ENCODE assay signal across 10 mouse cellular contexts in genomic region chr1:171441466-171442412, GRCm38 (mm10). TPM values are rescaled to one million over a fixed set of nuclear protein-coding genes. Genes with fewer than 3 reads are reported as not detected.
DNase-seq lines count a peak whose midpoint lies in the region; ATAC-seq lines count a peak whose summit lies in the region.
"Had no signal": no experiment of that assay in that cellular context is flagged by ENCODE, and none has a peak within 500 bp of the region (broad histone marks: within the 10 kb centered on the region; RNA-seq: fewer than 3 reads in every experiment).

No protein-coding gene starts in this region.

- H3K27me3 ChIP-seq in heart, embryonic 12.5 days (replicated peaks): no peaks in the 10 kb centered on the region

- WGBS in heart, embryonic 12.5 days: 37% methylated on average over 7 of the region's 7 CpGs

- peak overlapping the region; percentile 86 for H3K27ac ChIP-seq in heart, embryonic 12.5 days (ENCODE audit: poor library complexity, severe bottlenecking)
- H3K27ac ChIP-seq: neural tube, embryonic 12.5 days had no signal

- intact Hi-C loops in heart, postnatal 14 days (cut with DNase I): no loop called here

- H3K4me1 ChIP-seq in heart, embryonic 12.5 days (replicated peaks): peaks cover 54% of the 10 kb centered on the region

- no peak overlapping the region for H3K4me3 ChIP-seq in heart, embryonic 12.5 days
- H3K4me3 ChIP-seq: neural tube, embryonic 12.5 days had no signal

- peaks cover 5% of the 10 kb centered on the region for H3K9me3 ChIP-seq in heart, embryonic 12.5 days (replicated peaks)

- H3K4me2 ChIP-seq in heart, embryonic 12.5 days: peak overlapping the region; percentile 69
- H3K4me2 ChIP-seq: neural tube, embryonic 12.5 days had no signal

- peaks cover 4% of the 10 kb centered on the region; the same call in 1 of the 2 replicates for H3K36me3 ChIP-seq in heart, embryonic 12.5 days
- H3K36me3 ChIP-seq: neural tube, embryonic 12.5 days had no signal

- 0 out of 2 replicates have a peak overlapping the region, but pooled peaks have one; percentile 40 for H3K9ac ChIP-seq in heart, embryonic 12.5 days
- H3K9ac ChIP-seq: neural tube, embryonic 12.5 days had no signal

- DNase-seq in heart, postnatal 14 days: no peak
- DNase-seq in kidney, postnatal 4 days: peak; percentile 45 to 67
- DNase-seq in mesoderm, embryonic 11.5 days (ENCODE audit: low read depth, low spot score): peak; percentile 31
- no peak for DNase-seq in layer of hippocampus, postnatal 10 days (ENCODE audit: low spot score in 2 of 2)
- DNase-seq in layer of hippocampus, adult 9-11 months: no peak
- DNase-seq in right cerebral cortex, postnatal 36 days (ENCODE audit: low spot score in 2 of 2): no peak

- 0 out of 2 replicates have a peak, but pooled peaks have one; percentile 37 for ATAC-seq in heart, embryonic 12.5 days (ENCODE audit: insufficient number of reproducible peaks, low FRiP score)
- peak; percentile 42 for ATAC-seq in common myeloid progenitor, adult 5-6 weeks (replicated peaks; ENCODE audit: low read depth, poor library complexity, severe bottlenecking)
- ATAC-seq: forebrain, embryonic 16.5 days had no signal

RNA-seq across cellular contexts. Expression of gene F11r, which starts 4.4 kb away (rescaled TPM):
- polyA plus RNA-seq in heart, embryonic 12.5 days (2016; fragmentation: Nextera tagmentation; extraction: Ambion mirVana): 70.7 and 71.0 TPM in 2 replicates
- total RNA-seq in heart, postnatal 14 days (2021): 10 to 100 TPM; 46.3 to 48.9 TPM
- total RNA-seq in common myeloid progenitor, adult 5-6 weeks (2017): 1.1 and 5.4 TPM in 2 replicates
- 1 to 10 TPM; 5.5 to 7.8 TPM for total RNA-seq in layer of hippocampus, postnatal 10 days (2021)

RNA-seq across cellular contexts. Expression of gene Tstd1, which starts 23.1 kb away (rescaled TPM):
- 1.9 and 3.6 TPM in 2 replicates for polyA plus RNA-seq in heart, embryonic 12.5 days (2016; fragmentation: Nextera tagmentation; extraction: Ambion mirVana)
- total RNA-seq in heart, postnatal 14 days (2021): 1 to 10 TPM; 2.2 to 2.5 TPM
- 0.18 and 1.2 TPM in 2 replicates for total RNA-seq in common myeloid progenitor, adult 5-6 weeks (2017)
- 1 to 10 TPM; 2.1 to 3.5 TPM for total RNA-seq in layer of hippocampus, postnatal 10 days (2021)

RNA-seq across cellular contexts. Expression of gene Usf1, which starts 30.6 kb away (rescaled TPM):
- polyA plus RNA-seq in heart, embryonic 12.5 days (2016; fragmentation: Nextera tagmentation; extraction: Ambion mirVana): 62.7 and 65.1 TPM in 2 replicates
- total RNA-seq in heart, postnatal 14 days (2021): 10 to 100 TPM; 42.3 to 46.1 TPM
- total RNA-seq in common myeloid progenitor, adult 5-6 weeks (2017): 47.1 and 48.6 TPM in 2 replicates
- 100 to 1,000 TPM; 114 to 121 TPM for total RNA-seq in layer of hippocampus, postnatal 10 days (2021)

RNA-seq across cellular contexts. Expression of gene Arhgap30, which starts 53.0 kb away (rescaled TPM):
- 0.30 and 0.68 TPM in 2 replicates for polyA plus RNA-seq in heart, embryonic 12.5 days (2016; fragmentation: Nextera tagmentation; extraction: Ambion mirVana)
- total RNA-seq in heart, postnatal 14 days (2021): 1 to 10 TPM; 2.3 to 4.5 TPM
- total RNA-seq in common myeloid progenitor, adult 5-6 weeks (2017): 63.0 and 77.8 TPM in 2 replicates
- total RNA-seq in layer of hippocampus, postnatal 10 days (2021): 1 to 10 TPM; 1.9 to 2.1 TPM

Comparison
In these comparisons a context has a peak if more than half of its experiments do, and no peak if none do; other contexts are left out.
1. DNase-seq: peak in kidney, postnatal 4 days (2 of 2) and mesoderm, embryonic 11.5 days (single experiment); none in heart, postnatal 14 days (0 of 2), layer of hippocampus, postnatal 10 days (0 of 2), layer of hippocampus, adult 9-11 months (single experiment) and right cerebral cortex, postnatal 36 days (0 of 2).